Mouse (Mus musculus) left cerebral cortex, postnatal 10 days (tissue): ENCODE results near the gene Gm5615. TPM values are rescaled to one million over a fixed set of nuclear protein-coding genes. Genes with fewer than 3 reads are reported as not detected.

Experiments
- DNase-seq, 2 experiments: peaks; one replicate each; pipeline ENCODE4 v3.0.0; 2021 to 2022; ENCODE audit warnings: low spot score in 2 of 2, mixed read lengths in 1 of 2; ENCODE audit errors: extremely low spot score in 1 of 2
- intact Hi-C: fragments of 180-260 bp; cut with DNase I; formaldehyde crosslinking; loops from one replicate; pipeline ENCODE4 v1.15.1; 2025
- total RNA-seq, 2 experiments: library from RNA; stranded (reverse); gene quantifications; 2 replicates each; pipeline ENCODE4 v1.2.3; 2021

The Gm5615 gene
- not detected for total RNA-seq

GRCm38 (mm10) chr9:36541863-36542262 is at the start of gene Gm5615:
Gene Gm5615 (minus strand): TSS chr9:36541963.
- intact Hi-C loops = no loop called here
- DNase-seq = no peak

- no peak for DNase-seq
- intact Hi-C loops = no loop called here
Observed at GRCm38 (mm10) chr9:36582535-36582934, 40.8 kb upstream of the Gm5615 start, which contains the start of gene Gm17689. Gene Gm17689 (minus strand): TSS chr9:36582635.

DNA sequence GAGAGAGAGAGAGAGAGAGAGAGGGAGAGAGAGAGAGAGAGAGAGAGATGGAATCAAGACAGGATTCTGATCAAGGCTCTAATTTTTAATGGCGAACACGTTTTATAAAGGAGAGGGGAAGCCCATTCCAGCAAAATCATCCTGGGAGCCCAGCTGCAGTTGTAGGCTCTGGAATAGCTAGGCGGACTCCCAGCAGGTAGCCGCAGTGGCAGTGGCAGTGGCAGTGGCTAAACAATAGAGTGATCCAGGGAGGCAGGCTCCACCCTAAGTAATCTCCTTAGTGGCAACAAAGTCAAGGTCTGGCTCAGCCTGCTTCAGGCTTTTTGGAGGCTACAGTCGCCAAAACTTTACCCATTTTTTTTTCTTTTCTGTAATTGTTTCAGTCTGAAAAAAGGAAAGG is 37.6 kb downstream of the Gm5615 start:
- intact Hi-C loops = no loop called here
- no peak for DNase-seq

DNA sequence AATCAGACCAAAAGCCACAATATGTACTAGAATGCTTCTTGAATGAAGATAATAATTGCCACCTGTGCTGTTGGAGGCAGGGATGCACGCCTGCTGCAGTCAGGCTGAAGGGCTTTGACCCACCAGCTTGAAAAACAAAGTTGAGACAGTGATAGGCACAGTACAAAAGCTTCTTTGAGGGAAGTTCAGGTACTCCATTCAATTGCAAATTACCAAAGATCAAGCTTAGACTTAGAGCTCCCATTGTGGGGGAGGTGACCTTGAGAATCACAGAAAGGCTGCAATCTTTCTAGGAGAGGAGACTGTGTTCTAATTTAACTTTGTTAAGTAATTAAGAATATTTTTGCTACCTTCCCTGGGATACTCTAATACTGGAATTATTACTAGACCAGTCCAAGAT is 45.9 kb downstream of the Gm5615 start:
- intact Hi-C loops = no loop called here
- DNase-seq = no peak

GRCm38 (mm10) chr9:36494501-36495220 is 47.1 kb downstream of the Gm5615 start:
- no peak for DNase-seq
- intact Hi-C loops = no loop called here

Other genes with a start within 250 kb of the Gm5615 start
- not detected for gene Gm7257, start 110.1 kb downstream of the Gm5615 start, total RNA-seq
- gene Gm9513, start 66.3 kb downstream of the Gm5615 start, total RNA-seq = not detected
- not detected for gene Gm17689, start 40.7 kb upstream of the Gm5615 start, total RNA-seq
- gene A630095E13Rik, start 101.4 kb upstream of the Gm5615 start, total RNA-seq = not detected
- not detected for gene Acrv1, start 151.3 kb upstream of the Gm5615 start, total RNA-seq
- 1 to 10 TPM; 2.3 to 3.1 TPM for gene Chek1, start 185.1 kb upstream of the Gm5615 start, total RNA-seq
- 10 to 100 TPM; 75.0 to 76.6 TPM for gene Stt3a, start 225.7 kb upstream of the Gm5615 start, total RNA-seq